Mouse (Mus musculus) lung, postnatal 36 days (tissue): Measurements from ENCODE around the gene Pklr.

Experiments
- DNase-seq: peaks from one replicate; pipeline ENCODE4 v3.0.0; 2022; ENCODE audit warnings: mixed read lengths

Gene Pklr

DNA sequence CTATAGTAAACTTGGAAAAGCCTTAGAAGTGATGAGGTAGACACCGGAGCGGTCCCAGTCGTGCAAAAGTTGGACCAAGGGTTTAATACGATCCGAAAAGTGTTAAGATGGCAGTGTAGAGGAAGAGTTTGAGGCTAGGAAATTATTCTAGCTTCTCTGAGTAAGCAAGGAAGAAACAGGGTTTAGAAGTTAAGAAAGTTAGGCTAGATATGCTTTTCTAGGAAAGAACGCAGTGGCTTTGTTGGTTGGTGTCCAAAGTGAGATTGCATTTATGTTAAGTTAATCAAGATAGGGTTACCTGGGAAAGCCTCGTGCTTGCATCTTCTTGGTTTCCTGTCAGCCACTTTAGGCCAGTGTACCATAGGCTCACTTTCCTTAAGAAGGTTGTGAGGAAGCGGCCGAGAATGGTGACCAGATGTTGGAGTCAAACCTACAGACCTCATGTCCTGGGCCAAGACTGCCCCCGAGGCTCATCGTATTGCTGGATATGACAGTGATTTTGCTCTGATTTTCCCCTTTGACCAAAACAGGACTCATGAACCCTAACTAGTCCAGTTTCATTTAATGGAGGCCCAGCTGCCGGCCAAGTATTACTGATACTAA lies 29.4 kb downstream of the Pklr start:
- DNase-seq = no peak

- DNase-seq = no peak
These were observed 31.0 kb downstream of the Pklr start for GRCm38 (mm10) chr3:89166945-89167344.

DNA sequence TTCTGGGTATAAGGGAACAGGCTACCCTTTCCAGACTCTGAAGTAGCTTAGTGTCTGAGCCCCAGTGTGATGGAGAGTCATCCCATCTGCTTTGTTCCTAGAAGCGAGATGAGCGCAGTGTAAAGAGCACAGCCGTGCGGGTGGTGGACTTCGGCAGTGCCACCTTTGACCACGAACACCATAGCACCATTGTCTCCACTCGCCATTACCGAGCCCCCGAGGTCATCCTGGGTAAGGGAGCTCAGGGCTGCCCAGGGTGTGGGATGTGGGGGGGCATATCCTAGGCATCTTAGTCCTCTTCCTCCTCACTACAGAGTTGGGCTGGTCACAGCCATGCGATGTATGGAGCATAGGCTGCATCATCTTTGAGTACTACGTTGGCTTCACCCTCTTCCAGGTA lies 38.9 kb downstream of the Pklr start:
- no peak for DNase-seq

GRCm38 (mm10) chr3:89175544-89175943 lies 39.6 kb downstream of the Pklr start:
- DNase-seq = no peak

DNA sequence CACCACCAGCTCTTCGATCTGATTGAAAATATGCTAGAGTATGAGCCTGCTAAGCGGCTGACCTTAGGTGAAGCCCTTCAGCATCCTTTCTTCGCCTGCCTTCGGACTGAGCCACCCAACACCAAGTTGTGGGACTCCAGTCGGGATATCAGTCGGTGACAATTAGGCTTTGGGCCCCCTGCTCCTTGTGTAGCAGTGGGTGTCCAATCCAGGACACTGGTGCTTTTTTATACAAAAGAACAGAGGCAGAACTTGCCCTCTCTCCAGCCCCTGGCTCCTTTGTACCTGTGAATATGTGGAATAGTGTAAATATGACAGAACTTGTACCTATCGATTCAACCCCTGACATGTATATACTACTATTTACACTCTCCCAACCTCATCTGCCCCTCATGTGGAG lies 40.5 kb downstream of the Pklr start:
- no peak for DNase-seq

DNA sequence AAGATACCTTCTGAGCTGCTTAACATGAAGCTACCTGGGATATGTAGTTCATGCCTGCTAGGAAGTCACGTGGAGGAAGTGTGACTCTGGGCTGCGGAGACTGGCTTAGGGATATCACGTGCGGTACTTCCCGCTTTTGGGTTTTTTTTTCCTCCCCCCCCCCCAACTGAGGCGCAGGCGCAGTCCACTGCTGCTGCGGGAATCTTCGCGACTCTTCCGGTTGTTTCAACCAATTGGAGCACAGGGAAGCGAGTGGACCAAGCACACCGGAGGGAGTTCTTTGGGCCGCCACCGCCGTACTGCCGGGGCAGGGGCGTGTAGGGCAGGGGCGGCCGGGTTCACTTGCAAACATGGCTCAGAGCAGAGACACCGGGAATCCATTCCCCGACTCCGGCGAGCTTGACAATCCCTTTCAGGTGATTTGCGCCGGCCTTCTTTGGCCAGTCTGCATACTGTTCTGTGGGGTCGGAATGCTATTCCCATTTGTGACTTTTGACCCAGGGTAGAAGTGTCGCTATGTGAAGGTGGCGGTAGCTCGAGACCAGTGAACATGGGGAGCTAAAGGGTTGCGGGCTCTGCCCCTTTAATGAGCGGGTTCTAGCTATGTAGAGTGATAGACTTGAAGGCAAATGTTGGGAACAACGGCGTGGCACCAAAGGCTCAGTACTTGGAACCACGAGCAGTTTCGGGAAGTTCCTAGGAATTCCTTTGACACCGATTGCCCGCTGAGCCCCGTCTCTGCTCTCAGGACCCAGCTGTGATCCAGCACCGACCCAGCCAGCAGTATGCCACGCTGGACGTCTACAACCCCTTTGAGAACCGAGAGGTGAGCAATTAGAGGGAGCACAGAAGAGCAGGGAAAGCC lies 41.5 kb downstream of the Pklr start, which contains the start of gene Scamp3:
Scamp3 (plus strand) TSS at position 232 of the 865 bp plus-strand sequence.
- DNase-seq = peak; percentile 95

DNA sequence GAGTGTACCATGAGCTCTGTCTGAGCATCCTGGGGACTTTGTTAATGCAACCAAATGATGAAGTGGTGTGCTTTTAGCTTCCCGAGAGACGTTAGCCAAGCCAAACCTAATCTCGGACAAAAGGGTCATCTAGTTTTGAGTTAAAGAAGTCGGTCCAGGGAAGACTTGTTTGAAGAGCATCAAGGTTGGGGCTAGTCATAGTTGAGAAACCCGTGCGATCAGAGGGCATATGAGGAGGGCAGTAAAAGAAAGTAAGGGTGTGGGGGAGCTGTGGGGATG lies 42.1 kb downstream of the Pklr start:
- no peak for DNase-seq

- no peak for DNase-seq
These were observed 43.1 kb downstream of the Pklr start for GRCm38 (mm10) chr3:89179056-89179455.

GRCm38 (mm10) chr3:89181749-89182500 lies 46.0 kb downstream of the Pklr start:
- no peak for DNase-seq

DNA sequence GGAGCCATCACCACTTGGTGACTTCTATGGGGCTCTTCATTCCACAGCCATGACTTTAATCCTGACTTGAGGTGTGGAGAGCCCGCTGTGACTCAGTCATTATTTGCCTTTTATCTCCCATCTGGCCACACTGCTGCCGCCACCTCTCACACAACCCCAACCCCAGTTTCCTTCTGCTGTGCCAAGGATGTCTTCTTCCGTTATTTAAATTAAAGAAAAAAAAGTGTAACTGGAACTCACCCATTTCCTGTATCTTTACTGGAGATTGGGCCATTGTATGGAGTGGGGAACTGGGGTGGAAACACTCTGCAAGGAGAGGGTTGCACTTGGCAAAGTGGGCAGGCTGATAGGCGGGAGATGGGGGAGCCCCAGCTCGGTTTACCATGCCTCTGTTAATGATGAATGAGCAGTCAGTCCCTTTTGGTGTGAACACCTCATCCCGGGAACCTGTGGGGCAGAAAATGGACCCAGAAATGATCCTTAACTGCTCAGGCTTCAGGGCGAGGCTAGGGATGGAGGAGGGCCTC lies 46.7 kb downstream of the Pklr start:
- DNase-seq = no peak

DNA sequence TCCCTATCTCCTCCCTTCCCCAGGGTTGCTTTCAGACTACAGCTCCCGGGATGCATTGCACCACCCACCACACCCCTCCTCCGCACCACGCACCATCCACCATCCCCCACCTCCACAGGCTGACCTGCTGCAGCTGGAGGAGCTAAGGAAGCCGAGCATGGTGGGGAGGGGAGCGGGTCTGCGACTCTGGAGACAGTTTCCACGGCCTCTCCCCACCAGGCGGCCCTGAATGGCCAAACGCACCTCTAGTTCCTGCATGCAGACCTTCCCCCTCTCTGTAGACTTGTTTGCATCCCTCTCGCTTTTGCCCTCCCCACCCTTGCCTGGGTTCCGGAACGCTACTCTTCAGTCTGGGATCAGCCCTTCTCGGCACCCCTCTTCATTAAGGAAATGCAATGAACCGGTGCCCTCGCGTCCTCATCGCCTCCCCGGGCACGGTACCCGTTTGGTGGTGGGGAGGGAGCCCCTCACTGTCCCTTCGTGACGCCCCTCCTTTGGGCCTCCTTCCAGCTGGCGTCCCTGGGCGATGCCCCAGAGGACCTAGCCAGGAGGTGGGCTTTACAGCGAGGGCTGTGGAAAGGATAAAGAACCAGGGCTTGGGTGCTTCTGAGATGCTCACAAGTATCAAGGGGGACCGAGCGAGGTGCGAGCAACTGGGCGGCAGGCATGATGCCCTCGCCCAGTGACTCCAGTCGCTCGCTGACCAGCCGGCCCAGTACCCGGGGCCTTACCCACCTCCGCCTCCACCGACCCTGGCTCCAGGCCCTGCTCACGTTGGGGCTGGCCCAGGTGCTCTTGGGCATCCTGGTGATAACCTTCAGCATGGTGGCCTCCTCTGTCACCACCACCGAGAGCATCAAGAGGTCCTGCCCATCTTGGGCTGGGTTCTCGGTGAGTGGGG lies 47.4 kb downstream of the Pklr start, which contains the start of gene Fam189b:
Fam189b (plus strand) TSS at position 86 of the 901 bp plus-strand sequence.
- DNase-seq = peak; percentile 87

DNA sequence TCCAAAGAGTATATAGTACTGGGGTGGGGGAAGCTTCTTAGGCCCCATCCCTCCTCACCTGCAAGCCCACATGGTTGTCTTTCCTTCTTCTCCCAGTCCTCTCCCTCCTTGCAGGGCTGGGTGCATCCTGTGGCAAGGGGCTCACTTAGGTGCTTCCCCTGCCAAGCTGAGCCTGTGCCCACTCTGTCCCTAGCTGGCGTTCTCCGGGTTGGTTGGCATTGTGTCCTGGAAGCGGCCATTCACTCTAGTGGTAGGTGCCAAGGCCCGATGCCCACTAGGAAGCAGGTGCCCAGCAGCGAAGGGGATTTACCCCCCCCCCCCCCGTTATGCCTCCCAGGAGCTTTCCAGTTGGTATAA lies 48.0 kb downstream of the Pklr start:
- no peak for DNase-seq

DNA sequence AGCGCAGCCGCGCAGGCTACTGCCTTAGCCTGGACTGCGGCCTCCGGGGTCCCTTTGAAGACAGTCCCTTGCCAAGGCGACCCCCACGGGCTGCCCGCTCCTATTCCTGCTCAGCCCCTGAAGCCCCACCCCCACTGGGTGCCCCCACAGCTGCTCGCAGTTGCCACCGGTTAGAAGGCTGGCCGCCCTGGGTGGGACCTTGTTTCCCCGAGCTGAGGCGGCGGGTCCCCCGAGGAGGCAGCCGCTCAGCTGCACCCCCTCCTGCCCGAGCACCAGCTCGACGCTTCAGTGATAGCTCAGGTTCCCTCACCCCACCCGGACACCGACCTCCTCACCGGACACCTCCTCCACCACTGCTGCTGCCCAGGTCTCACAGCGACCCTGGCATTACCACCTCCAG lies 51.3 kb downstream of the Pklr start:
- DNase-seq = no peak

DNA sequence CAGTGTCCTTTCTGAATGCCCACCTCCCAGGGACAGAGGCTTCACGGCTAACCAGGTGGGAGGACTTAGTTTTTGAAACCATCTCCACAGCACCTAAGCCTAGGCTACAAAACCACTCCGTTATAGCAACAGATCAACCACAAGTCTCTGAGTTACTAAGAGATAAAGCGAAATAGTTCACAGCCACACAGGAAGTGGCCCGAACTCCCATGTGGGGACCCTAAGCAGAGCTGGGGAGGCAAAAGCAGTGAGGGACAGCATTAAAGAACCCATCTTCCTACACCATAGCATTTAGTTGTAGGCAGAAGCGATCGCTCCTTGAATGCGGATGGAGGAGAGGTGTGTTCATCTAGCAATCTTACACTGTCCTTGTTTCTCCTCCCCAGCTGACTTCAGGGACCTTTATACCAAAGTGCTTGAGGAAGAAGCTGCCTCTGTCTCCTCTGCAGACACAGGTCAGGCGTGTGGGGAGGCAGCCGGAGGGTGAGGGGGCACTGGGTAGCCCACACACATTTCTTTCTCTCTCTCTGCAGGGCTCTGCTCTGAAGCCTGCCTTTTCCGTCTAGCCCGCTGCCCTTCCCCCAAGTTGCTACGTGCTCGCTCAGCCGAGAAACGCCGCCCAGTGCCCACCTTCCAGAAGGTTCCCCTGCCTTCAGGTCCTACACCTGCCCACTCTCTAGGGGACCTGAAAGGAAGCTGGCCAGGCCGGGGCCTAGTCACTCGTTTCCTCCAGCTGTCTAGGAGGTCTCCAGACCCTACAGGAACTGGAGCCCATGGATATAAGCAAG lies 51.9 kb downstream of the Pklr start:
- no peak for DNase-seq

DNA sequence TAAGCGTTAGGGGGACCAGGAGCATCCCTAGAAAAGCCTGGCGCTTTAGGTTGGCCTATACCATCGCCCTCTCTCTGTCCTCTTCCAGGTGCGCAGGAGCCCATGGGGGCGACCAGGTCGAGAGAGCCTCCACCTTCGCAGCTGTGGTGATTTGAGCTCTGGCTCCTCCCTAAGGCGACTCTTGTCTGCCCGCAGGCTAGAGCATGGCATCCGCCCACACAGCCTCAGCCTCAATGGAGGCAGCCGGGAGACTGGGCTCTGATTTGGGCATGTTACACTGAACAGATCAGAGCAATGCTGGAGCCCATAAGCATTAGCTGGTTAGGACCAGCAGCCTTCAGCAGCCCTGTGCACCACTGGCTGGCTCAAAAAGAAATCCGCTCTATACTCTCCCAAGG lies 52.5 kb downstream of the Pklr start:
- no peak for DNase-seq

DNA sequence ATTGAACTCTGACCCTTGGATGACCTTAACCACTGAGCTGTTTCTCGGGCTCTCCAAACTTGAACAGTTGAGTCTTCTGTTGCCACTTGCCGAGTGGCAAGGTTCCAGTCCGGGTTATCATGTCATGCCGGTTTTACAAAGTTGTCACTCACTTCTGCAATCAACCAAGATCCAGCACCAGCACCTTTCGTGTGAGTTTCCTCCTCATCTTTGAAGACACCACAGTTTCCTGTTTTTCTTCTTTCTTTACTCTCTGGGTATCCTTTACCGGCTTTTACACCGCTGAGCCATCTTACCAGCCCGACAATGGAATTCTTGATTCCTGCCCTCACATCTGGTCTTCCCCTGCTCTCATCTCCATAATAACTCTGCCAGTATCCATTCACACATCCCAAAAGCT lies 54.5 kb downstream of the Pklr start:
- DNase-seq = no peak

GRCm38 (mm10) chr3:89193351-89193750 lies 57.4 kb downstream of the Pklr start:
- no peak for DNase-seq

- peak; percentile 58 for DNase-seq
These were observed 57.9 kb downstream of the Pklr start for GRCm38 (mm10) chr3:89193853-89194252.
